Mouse (Mus musculus) adrenal gland, postnatal 36 days (tissue): ENCODE results near the gene Thoc6. TPM values are rescaled to one million over a fixed set of nuclear protein-coding genes. Genes with fewer than 3 reads are reported as not detected.
A peak's percentile ranks its signal among the peaks of the same experiment; 100 is the strongest.

ENCODE experiments used
- DNase-seq, 2 experiments: peaks; one replicate each; pipeline ENCODE4 v3.0.0; 2021; ENCODE audit warnings: mixed read lengths in 1 of 2
- total RNA-seq, 2 experiments: library from RNA; stranded (reverse); gene quantifications; 2 replicates each; pipeline ENCODE4 v1.2.3; 2021

The Thoc6 gene
- total RNA-seq, 2 experiments from 2014 or later, result 28.6 to 30.3 TPM

- DNase-seq, result peak; percentile 92 to 93
Measured at GRCm38 (mm10) chr17:23677236-23677679, 3.6 kb upstream of the Thoc6 start, which contains the start of gene Tnfrsf12a. Gene Tnfrsf12a (minus strand): TSS chr17:23677468.

GRCm38 (mm10) chr17:23676473-23677031 lies 2.9 kb upstream of the Thoc6 start:
- DNase-seq, result peak; percentile 90 to 91

GRCm38 (mm10) chr17:23675564-23676281 lies 2.0 kb upstream of the Thoc6 start:
- DNase-seq, result peak; percentile 88 to 90

- peak; percentile 88 to 91 for DNase-seq
Measured at GRCm38 (mm10) chr17:23675127-23675526, 1.4 kb upstream of the Thoc6 start.

- DNase-seq, result peak; percentile 28 to 31
Measured at GRCm38 (mm10) chr17:23674271-23674952, 730 bp upstream of the Thoc6 start.

GRCm38 (mm10) chr17:23672761-23673160 lies 921 bp downstream of the Thoc6 start:
- DNase-seq, result no peak

- DNase-seq, result no peak
Measured at GRCm38 (mm10) chr17:23671519-23671918, 2.2 kb downstream of the Thoc6 start.

- no peak for DNase-seq
Measured at GRCm38 (mm10) chr17:23670516-23671074, 3.1 kb downstream of the Thoc6 start.

- DNase-seq, result no peak
Measured at GRCm38 (mm10) chr17:23665511-23665910, 8.2 kb downstream of the Thoc6 start.

- DNase-seq, result no peak
Measured at GRCm38 (mm10) chr17:23664556-23665021, 9.1 kb downstream of the Thoc6 start.

GRCm38 (mm10) chr17:23661526-23661925 lies 12.2 kb downstream of the Thoc6 start:
- DNase-seq, result peak in 1 of 2 experiments; percentile 43

GRCm38 (mm10) chr17:23660876-23661200 lies 12.8 kb downstream of the Thoc6 start:
- DNase-seq, result no peak

GRCm38 (mm10) chr17:23660117-23660875 lies 13.4 kb downstream of the Thoc6 start, which contains the start of gene Bicdl2:
Gene Bicdl2 (plus strand): TSS chr17:23660506.
- DNase-seq, result peak; percentile 53 to 74

GRCm38 (mm10) chr17:23658450-23658849 lies 15.2 kb downstream of the Thoc6 start:
- no peak for DNase-seq

- no peak for DNase-seq
Measured at GRCm38 (mm10) chr17:23654410-23654809, 19.3 kb downstream of the Thoc6 start.

GRCm38 (mm10) chr17:23654001-23654400 lies 19.7 kb downstream of the Thoc6 start:
- DNase-seq, result no peak

GRCm38 (mm10) chr17:23653324-23653723 lies 20.4 kb downstream of the Thoc6 start:
- DNase-seq, result no peak

GRCm38 (mm10) chr17:23651363-23651762 lies 22.3 kb downstream of the Thoc6 start:
- DNase-seq, result no peak

GRCm38 (mm10) chr17:23645894-23646293 lies 27.8 kb downstream of the Thoc6 start:
- no peak for DNase-seq

GRCm38 (mm10) chr17:23644613-23645495 lies 28.8 kb downstream of the Thoc6 start, which contains the start of gene Mmp25:
Gene Mmp25 (minus strand): TSS chr17:23645277.
- DNase-seq, result no peak

GRCm38 (mm10) chr17:23631241-23631640 lies 42.4 kb downstream of the Thoc6 start:
- no peak for DNase-seq
